Mouse (Mus musculus) ES-Bruce4 (cell line): ENCODE measurements around the gene Sos1. TPM values are rescaled to one million over a fixed set of nuclear protein-coding genes. Genes with fewer than 3 reads are reported as not detected.

Experiments used
- H3K27ac ChIP-seq: 2 replicates; pipeline ENCODE4 v1.5.1; 2012; ENCODE audit warnings: low read length, inconsistent platforms; ENCODE audit not compliant: insufficient read depth
- H3K27me3 ChIP-seq: 2 replicates; pipeline ENCODE4 v1.6.1; 2012; ENCODE audit warnings: mild to moderate bottlenecking, low read length, inconsistent platforms; ENCODE audit not compliant: control insufficient read depth, poor library complexity, insufficient read depth, severe bottlenecking
- H3K36me3 ChIP-seq: 2 replicates; pipeline ENCODE4 v1.6.1; 2012; ENCODE audit warnings: inconsistent platforms, mild to moderate bottlenecking, low read length, moderate library complexity; ENCODE audit not compliant: control insufficient read depth, poor library complexity, insufficient read depth, severe bottlenecking
- H3K4me1 ChIP-seq: one replicate; pipeline ENCODE4 v1.8.1; 2011; ENCODE audit warnings: low read length; ENCODE audit not compliant: control insufficient read depth, insufficient read depth
- H3K4me3 ChIP-seq: 2 replicates; pipeline ENCODE4 v1.5.1; 2011; ENCODE audit warnings: low read depth, mild to moderate bottlenecking, low read length
- H3K9ac ChIP-seq: 2 replicates; pipeline ENCODE4 v1.6.1; 2012; ENCODE audit warnings: low read depth, mild to moderate bottlenecking, inconsistent platforms; ENCODE audit not compliant: poor library complexity, severe bottlenecking
- H3K9me3 ChIP-seq: replicated peaks from 2 replicates; pipeline ENCODE4 v1.6.1; 2012; ENCODE audit warnings: mild to moderate bottlenecking, low read length, inconsistent platforms; ENCODE audit not compliant: control insufficient read depth, poor library complexity, insufficient read depth, severe bottlenecking
- CTCF ChIP-seq: IDR thresholded peaks from one replicate; pipeline ENCODE4 v1.8.1; 2011; ENCODE audit warnings: low read depth, low read length
- EP300 ChIP-seq: IDR thresholded peaks from 2 replicates; pipeline ENCODE4 v1.6.1; 2011; ENCODE audit warnings: low read depth, low read length; ENCODE audit not compliant: insufficient read depth
- POLR2A ChIP-seq: IDR thresholded peaks from one replicate; pipeline ENCODE4 v1.8.1; 2011; ENCODE audit warnings: low read length; ENCODE audit not compliant: insufficient read depth
- polyA plus RNA-seq: library from polyadenylated mRNA; stranded (reverse); fragments of >200 nt; gene quantifications from 2 replicates; pipeline ENCODE4 v1.2.4, GENCODE M21; 2011; ENCODE audit warnings: low read depth; ENCODE audit not compliant: missing spikeins, insufficient read depth, insufficient read length

Sos1 gene
- polyA plus RNA-seq, 1 experiment = 43.1 TPM

DNA sequence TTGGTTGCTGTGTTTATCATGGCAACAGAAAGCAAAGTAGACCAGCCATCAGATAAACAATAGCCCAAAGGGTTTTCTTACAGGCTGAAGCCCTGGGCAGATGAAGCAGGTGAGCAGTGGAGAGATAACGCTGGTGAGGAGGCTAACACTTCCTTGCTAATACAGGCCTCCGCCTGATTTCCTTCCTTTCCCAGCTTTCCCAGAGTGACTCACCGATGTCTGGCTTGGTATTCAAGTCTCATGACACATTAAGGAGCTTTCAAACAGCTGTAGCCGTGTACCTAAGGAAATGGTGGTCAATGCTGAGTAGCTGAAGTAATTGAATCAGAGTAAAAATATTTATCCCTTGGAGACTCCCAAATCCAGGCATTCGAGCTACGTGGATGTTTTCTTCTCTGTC is 25.5 kb upstream of the Sos1 start:
- no peaks in the 10 kb centered on the region for H3K36me3 ChIP-seq
- H3K4me3 ChIP-seq = no peak overlapping the region
- H3K9me3 ChIP-seq = no peaks in the 10 kb centered on the region
- H3K9ac ChIP-seq = no peak overlapping the region
- no peaks in the 10 kb centered on the region for H3K4me1 ChIP-seq
- no peak for TF ChIP-seq EP300
- TF ChIP-seq CTCF = no peak
- no peak for TF ChIP-seq POLR2A
- H3K27ac ChIP-seq = no peak overlapping the region
- H3K27me3 ChIP-seq = no peaks in the 10 kb centered on the region

DNA sequence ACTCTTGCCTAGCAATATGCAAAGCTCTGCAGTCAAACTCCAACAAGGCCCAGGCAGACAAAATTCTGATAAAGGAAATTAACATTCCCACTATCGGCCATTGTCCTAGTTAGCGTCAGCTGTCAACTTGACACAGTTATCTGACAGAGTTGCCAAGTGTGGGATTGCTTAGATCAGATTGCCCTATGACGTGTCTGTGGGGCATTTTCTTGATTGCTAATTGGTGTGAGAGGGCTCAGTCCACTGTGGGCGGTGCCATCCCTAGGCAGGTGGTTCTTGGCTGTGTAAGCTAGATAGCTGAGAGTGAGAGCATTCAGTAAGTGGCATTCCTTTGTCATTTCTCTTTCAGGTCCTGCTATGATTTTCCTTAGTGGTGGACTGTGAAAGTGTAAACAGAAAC is 25.1 kb upstream of the Sos1 start:
- H3K4me3 ChIP-seq = no peak overlapping the region
- no peaks in the 10 kb centered on the region for H3K4me1 ChIP-seq
- no peak overlapping the region for H3K9ac ChIP-seq
- no peaks in the 10 kb centered on the region for H3K9me3 ChIP-seq
- H3K36me3 ChIP-seq = no peaks in the 10 kb centered on the region
- no peak overlapping the region for H3K27ac ChIP-seq
- no peaks in the 10 kb centered on the region for H3K27me3 ChIP-seq
- no peak for TF ChIP-seq CTCF
- TF ChIP-seq EP300 = no peak
- TF ChIP-seq POLR2A = no peak

DNA sequence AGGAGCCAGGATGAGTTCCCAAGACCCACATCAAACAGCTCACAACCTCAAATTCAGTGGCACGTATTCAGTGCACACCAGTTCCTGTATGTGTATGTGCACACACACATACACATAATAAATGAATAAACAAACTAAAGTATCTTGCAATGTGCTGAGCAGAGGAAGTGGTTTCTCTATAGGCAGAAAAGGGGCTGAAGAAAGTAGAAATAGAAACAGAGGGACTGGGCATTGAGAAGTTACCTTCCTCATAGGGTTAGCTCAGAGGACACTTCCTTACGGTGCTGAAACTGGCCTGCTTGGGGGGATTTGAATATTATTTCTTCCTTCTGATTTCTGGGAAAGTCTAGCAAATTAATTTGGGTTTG is 21.5 kb upstream of the Sos1 start:
- Histone ChIP-seq H3K4me1 (peaks cover 2% of the 10 kb centered on the region), H3K27me3 (no peaks in the 10 kb centered on the region), H3K9ac (no peak overlapping the region), H3K4me3 (no peak overlapping the region), H3K9me3 (no peaks in the 10 kb centered on the region), H3K36me3 (no peaks in the 10 kb centered on the region), H3K27ac (peak overlapping the region; percentile 92; the same call in 1 of the 2 replicates)
- TF ChIP-seq CTCF (no peak), EP300 (no peak), POLR2A (no peak)

DNA sequence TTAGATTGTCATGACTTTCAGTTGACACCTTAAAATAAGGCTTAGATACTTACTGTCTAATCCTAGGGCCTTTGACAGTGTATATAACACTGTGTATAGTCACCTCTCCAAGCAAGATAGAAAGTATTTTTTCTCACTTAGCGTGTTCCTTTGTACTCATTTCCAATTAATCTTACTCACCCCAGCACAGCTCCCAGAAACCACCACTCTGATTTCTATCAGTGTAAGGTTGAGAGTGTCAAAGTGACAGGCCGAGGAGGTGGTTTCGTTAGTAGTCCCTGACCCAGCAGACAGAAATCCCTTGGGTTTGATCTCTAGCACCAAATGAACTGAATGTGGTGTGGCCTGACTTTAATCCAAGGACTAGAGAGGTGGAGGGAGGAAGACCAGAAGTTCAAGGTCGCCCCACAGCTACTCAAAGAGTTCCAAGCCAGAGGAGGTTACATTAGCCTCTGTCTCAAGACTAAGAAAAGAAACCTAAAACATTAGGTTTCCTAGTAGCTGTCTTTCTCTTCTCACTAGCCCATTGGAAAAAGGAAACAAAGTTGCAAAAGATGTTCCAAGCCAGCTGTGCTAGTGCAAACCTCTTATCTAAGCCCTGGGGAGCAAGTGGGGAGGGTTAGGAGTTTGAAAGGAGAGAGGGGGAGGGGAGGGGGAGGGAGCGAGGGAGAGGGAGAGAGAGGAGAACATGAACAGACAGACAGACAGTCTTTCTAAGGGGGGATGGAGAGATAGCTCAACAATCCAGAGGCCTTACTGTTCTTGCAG is 21.0 kb upstream of the Sos1 start:
- Histone ChIP-seq H3K27ac (peak overlapping the region; percentile 92), H3K4me1 (peaks cover 2% of the 10 kb centered on the region), H3K9ac (0 out of 2 replicates have a peak overlapping the region, but pooled peaks have one; percentile 31), H3K9me3 (no peaks in the 10 kb centered on the region), H3K27me3 (no peaks in the 10 kb centered on the region), H3K36me3 (no peaks in the 10 kb centered on the region), H3K4me3 (no peak overlapping the region)
- no peak for TF ChIP-seq POLR2A
- no peak for TF ChIP-seq EP300

GRCm38 (mm10) chr17:80500025-80500424 is 19.8 kb upstream of the Sos1 start:
- no peaks in the 10 kb centered on the region for H3K27me3 ChIP-seq
- 0 out of 2 replicates have a peak overlapping the region, but pooled peaks have one; percentile 5 for H3K4me3 ChIP-seq
- TF ChIP-seq POLR2A (no peak), EP300 (peak; percentile 66; the same call in 1 of the 2 replicates)
- peak overlapping the region; percentile 31; the same call in 1 of the 2 replicates for H3K9ac ChIP-seq
- no peaks in the 10 kb centered on the region for H3K9me3 ChIP-seq
- no peaks in the 10 kb centered on the region for H3K36me3 ChIP-seq
- peaks cover 2% of the 10 kb centered on the region for H3K4me1 ChIP-seq
- H3K27ac ChIP-seq = peak overlapping the region; percentile 89

DNA sequence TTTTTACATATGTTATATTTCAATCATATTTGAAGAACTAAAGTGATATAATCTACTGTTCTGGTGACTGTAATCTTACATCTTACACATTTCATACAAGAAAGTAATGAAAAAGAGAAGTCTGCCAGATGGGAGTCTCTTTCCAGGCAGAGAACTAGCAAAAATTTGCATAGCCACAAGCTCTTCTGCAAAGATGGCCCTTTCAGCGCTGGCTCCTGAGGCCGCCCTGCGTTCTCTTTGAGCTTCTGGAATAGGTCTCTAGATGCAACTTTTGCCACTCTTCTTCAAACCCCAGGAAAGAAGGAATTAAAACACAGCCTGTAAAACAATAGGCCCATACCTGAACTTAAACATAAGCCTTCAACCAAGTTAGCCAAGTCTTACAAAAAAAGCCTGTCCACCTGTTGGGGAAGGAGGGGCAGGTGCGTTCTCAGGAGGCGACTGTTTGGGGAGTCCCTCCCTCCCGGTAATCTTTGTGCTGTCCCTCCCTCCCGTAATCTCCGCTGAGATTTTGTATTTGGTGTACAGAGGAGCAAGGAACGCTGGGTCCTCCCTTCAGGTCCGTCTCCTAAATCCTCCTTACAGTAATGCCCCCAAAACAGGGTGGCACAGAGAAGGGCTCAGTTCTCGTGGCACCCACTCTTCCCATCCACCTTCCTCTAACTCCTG is 18.5 kb upstream of the Sos1 start:
- Histone ChIP-seq H3K9me3 (no peaks in the 10 kb centered on the region), H3K9ac (peak overlapping the region; percentile 31), H3K4me1 (peaks cover 2% of the 10 kb centered on the region), H3K4me3 (peak overlapping the region; percentile 77), H3K36me3 (no peaks in the 10 kb centered on the region), H3K27ac (peak overlapping the region; percentile 89), H3K27me3 (no peaks in the 10 kb centered on the region)
- TF ChIP-seq POLR2A (no peak), CTCF (no peak), EP300 (no peak)
